Mouse (Mus musculus): ENCODE data around the gene Strap. TPM values are rescaled to one million over a fixed set of nuclear protein-coding genes. Genes with fewer than 3 reads are reported as not detected.

Gene Strap
- total RNA-seq, 2 experiments from 2014 or later = 115 to 121 TPM

DNA sequence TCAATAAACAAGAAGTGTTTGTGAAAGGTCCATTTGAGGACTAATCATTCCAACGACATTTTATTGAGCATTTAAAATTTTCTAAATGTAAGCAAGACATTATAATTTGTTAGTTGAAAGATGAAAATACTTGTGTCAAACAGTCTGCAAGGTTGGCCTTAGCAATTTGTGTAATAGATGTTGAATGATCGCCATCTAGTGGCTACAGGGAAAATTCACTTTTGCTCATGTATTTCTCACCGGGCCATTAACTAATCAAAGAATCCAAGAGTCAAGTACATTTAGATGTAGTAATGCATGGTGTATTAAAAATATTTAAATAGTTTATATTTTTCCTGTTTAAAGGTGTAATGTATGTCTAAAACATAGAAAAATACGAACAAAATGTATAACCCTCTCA lies 11.0 kb upstream of the Strap start:
- DNase-seq = peak; percentile 44

DNA sequence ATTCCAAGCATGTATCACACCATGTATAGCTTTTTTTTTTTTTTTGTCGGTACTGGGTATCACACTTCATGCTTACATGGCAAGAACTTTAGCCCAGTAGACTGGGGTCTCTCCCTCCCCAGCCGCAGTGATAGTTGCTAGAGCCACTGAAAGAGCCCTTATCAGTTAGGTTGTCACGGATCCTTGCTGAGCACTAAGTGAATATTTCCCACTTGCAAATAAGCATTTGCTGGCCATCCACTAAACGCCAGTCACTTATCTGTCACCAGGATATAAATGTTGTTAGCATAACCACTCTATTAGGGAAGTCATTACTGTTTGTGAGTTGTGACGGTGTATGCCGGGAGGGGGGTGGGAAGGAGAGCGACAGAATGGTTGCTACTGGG lies 425 bp upstream of the Strap start:
- DNase-seq = no peak

DNA sequence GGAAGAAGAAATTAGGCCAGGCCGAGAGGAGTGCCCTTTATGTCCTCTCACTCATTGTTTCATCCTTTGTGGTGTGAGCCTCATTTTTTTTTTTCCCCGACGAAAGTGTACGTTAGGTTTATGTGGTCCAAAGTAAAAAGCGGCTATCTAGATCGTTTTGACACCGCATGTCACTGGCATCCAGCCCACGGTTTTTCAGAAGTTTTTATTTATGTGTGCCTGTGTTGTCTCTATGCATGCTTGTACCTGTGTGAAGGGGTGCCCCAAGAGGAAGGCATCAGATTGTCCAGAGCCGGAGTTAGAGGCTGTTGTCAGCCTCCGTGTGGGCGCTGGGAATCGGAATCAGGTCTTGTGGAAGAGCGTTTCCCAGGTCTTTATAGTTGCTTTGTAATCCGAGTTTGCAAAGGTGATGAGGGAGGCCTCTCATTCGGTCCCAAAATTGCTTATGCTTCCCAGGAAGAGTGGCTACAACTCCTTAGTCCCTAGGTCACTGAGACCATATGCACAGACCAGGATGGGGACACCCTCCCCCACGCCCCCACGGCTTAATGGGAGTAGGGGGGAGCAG lies 877 bp downstream of the Strap start:
- DNase-seq = no peak

DNA sequence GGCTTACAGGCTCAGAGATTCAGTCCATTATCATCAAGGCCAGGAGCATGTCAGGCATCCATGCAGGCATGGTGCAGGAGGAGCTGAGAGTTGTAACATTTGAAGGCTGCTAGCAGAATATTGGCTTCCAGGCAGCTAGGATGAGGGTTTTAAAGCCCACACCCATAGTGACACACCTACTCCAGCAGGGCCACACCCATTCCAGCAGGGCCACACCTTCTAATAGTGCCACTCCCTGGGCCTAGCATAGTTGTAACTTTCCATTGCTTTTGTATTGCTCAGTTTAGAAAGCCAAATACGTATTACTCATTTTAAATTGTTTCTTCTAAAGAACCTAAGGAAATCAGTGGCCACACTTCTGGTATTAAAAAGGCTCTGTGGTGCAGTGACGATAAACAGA lies 6.1 kb downstream of the Strap start:
- DNase-seq = no peak

DNA sequence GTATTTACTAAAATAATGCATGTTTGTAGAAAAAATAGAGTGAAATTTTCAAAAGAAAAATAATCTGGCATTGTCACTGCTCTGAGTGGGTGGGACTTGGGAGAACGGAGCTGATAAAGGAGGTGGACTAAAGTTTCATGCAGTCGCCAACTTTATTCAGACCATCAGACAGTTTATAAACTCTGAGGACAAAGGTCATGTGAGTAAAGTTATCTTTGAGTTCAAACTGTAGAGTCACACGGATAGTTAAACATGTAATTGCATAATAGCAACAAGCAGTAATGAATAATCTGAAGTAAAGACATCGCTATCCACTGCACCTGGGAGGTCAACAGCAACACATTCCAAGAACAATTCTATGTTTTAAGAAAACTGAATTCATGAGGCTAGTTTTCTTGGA lies 9.8 kb downstream of the Strap start:
- no peak for DNase-seq

DNA sequence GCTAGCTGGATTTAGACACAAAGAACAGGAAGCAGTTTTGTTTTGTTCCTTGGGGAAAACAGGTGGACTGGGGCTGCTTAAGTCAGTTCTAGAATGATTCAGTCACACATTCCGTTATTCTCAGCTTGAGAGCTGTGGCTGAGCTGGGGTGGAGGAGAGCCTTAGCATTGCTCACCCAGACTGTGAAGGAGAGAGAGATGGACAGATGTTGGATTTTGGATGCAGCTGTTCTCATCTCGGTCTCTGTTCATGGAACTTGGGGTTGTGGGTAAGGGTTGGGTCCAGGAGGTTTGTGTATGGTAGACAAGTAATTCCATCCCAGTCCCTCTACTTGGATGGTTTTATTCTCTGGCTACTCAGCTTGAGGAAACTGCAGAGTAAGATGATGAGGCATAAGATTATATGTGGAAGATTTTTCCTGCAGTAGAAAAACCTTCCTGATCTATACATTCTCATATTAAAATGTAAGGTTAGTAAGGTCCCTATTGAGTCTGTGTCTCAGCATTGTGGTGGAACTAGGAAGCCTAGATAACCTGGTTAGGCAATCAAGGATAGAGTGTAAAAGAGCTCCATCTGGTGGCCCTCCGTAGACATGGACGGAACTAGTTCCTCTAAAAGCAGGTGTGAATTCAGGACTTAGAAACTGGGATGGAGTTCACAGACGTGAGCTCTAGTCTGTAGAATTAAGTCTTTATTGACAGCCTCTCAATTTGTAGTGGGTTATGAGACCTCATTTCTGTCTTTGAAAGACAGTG lies 12.5 kb downstream of the Strap start:
- no peak for DNase-seq

DNA sequence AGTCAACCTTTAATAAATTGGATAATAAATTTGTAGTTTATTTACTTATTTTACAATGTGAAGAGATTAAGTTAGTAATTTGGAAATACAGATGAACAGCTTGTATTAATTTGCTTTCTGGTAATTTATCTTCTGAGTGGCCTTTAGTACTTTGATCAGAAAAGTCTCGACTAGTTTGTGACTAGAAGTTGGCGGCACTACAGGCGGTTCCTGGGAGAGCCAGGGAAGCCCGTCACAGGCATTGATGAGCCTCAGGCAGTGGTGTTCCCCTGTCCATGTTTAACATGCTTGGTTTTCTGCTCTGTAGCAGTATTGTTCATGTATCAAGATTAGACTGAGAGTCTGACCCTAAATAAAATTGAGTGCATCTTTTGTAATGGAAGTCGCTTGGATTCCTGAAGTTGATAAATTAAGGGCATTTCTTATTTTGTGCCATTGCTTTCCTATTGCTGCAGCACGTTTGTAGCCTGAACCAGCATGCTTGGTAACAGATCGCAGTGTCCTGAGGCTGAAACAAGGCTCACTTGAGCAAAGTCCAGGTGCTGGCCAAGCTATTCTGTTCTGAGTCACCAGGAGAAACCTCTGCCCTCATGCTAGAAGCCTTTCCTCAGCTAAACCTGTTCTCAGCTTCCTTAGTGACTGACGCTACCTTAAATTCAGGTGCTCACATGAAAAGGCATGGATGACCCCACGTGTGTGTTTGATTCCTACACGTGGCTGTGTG lies 16.8 kb downstream of the Strap start:
- no peak for DNase-seq

DNA sequence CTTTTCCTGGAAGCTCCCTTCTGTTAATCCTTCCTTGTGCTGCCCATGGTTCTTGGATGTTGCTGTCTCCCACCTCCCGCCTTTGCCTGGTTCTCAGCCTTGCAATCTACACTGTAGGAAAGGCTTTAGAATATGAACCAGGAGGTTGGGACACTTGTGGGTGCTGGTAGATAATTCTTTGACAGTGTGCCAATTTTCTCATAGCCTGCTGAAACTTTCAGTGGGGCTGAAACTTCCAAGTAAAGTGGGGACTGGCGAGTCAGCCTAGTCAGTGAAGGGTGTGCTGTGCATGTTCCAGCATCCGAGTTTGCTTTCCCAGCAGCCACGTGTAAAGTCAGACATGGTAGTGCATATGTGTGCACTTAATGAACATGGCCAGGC lies 17.4 kb downstream of the Strap start:
- DNase-seq = no peak

DNA sequence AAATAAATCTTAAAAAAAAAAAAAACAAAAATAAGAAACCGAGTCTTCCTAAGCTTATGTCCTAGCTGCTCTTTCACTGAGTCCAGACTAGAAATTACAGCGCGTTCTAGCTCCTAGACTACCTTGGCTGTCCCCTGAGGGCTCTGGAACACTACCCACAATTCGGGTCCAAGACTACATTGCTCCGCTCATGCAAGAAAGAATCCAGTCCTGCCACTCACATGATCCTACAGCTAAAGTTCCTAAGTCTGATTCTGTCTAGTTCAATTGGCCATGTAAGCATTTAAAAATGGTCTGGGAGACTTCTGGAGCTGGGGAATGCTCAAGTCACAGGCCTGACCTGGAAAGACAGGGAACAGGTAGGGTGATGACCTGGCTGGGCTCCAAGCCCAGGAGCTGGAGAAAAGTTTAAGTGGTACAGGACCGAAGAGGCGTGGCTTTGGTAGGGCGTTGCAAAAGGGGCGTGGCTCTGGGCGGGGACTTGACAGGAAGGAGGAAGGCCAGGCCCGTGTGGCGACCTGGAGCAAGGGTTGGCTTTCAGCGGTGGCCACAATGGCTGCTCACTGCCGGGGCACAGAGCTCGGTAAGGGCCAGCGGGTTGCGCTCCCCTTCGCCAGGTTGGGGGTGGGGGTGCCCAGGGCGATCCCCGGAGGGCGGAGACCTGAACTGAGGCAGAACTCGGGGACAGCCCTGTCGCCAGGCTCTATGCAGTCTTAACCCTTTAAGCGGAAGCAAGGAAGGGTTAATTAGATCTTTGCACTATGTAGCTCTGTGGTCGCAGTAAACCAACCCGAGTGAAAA lies 19.4 kb downstream of the Strap start, which contains the start of gene Dera:
Gene Dera (plus strand): TSS at position 491 of the 801 bp plus-strand sequence.
- DNase-seq = peak; percentile 91

DNA sequence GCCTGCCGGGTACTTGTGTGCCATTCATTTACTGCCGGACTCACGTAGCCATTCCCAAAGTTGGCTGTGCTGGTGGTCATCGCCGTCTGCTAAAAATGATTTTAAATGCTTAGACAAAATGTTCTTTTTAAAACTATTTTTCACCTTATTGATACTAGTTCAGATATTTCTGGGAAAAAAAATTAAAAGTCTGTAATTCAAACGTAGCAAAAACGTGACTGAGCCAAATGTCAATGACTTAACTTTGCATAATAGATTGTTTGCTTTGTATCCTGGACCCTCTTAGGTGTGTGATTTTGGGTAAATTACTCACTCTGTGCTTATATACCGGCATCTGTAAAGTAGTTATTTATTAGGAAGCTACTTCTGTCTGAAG lies 20.0 kb downstream of the Strap start:
- DNase-seq = no peak

DNA sequence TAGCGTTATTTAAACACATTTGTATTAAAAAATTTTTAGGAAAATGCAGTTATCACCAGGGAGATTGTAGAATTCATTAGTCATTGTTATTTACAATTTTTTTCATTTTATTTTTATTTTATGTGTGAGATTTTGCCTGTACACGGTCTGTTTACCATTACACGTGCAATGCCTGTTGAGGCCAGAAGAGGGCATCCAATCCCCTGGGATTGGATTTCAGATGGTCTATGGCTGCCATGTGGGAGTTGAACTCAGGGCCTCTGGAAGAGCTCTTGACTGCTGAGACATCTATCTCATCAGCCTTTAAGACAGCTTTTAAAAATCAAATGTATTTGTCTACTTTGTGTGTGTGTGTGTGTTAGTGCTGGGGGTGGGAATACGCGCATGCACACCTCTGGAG lies 21.4 kb downstream of the Strap start:
- DNase-seq = peak; percentile 36

DNA sequence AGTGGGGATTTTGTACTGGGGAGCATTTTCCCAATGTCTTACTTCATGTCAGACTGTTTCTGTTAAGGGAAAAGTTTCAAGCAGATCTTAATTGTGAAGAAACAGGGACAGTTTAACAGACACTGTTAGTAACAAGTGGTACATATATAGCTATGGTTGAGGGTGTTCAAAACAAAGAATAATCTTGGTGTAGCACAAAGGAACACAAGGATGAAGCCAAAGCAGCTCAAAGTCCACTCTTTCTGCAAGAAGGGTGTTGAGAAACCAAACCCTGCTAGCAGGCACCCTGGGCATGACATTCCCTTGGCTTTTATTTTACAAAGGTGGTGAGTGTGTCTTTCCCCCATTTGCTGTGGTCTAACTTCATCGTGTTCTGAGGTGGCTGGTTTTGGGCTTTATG lies 23.0 kb downstream of the Strap start:
- DNase-seq = no peak

DNA sequence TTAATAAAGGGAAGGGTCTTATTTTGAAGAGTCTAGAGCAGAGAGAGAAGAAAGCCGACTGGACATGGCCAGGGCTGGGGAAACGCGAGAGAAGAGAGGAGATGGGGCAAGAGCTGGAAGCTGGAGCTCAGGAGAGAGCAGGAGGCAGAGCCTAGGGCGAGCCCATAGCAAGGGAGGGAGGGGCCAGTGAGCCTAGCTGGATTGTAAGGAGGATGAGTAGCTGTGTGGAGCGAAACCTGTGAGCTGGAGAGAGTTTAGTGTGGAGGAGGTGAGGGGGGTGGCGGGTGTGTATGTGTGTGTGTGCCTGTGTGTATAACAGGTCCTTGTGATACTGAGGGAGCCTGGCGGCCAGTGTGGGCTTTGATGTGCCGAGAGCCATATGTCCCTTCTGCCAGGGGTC lies 24.8 kb downstream of the Strap start:
- no peak for DNase-seq

DNA sequence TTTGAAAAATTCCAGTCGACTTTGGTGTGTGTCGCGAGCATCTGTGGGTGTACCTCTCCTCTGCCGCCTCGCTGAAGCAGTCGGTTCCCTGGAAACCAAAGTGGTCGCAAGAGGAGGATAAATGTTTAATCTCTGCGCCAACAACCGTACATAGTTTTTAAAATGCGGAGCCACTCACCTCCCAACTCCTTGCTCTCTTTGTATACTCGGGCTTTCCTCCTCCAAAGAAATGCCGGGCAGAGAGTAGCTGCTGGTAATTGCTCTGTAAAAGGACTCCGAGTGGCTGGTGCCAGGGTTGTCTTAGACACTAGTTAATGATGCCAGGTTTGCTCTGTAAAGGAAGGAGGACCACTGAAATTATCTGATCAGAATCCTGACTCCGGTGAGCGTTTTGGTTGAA lies 26.1 kb downstream of the Strap start:
- no peak for DNase-seq

DNA sequence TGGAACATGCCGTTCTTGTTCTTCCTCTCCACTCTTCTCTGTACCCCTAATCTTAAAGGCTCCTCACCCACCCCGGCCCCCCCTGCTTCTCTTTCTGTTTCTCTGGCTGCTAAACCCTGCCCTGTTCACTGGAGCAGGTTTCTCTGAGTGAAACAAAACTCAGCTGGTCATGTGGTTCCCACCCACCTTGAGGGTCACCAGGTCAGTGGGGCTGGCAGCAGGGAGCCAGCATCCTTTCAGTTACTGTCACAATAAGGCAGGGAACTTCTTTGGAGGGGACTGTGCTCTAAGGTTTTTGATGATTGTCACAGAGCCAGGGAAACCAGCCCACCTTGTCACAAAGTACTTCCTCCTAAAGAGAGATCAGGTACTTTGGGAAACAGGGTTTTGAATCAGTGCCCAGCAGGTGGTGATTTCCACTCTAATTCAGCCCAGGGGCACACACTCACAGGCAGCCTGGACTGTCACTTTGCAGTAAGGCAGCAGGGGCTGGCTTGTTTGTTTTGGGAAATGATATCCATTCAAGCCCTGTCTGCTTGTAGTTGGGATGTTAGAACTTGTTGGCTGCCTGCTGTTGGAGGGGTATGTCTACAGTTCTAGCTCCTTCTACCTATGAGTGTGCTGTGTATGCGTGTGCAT lies 29.8 kb downstream of the Strap start:
- no peak for DNase-seq

DNA sequence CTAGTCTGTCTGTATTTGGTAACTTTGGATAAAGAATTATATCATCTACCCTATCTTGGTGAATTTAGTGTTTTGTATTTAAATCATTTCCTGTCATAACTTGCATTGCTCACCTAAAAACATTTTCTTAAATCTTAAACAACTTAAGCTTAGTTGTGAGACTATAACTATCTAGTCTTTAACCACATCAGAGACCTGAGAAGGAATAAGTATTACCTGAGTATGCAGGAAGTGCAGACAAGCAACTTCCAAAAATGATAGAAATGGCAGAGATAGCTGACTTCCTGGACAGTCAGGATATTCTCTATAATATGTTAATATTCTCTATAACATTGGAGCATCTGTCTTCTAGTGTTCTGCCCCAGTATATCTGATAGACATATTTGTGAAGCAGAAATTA lies 31.3 kb downstream of the Strap start:
- no peak for DNase-seq

DNA sequence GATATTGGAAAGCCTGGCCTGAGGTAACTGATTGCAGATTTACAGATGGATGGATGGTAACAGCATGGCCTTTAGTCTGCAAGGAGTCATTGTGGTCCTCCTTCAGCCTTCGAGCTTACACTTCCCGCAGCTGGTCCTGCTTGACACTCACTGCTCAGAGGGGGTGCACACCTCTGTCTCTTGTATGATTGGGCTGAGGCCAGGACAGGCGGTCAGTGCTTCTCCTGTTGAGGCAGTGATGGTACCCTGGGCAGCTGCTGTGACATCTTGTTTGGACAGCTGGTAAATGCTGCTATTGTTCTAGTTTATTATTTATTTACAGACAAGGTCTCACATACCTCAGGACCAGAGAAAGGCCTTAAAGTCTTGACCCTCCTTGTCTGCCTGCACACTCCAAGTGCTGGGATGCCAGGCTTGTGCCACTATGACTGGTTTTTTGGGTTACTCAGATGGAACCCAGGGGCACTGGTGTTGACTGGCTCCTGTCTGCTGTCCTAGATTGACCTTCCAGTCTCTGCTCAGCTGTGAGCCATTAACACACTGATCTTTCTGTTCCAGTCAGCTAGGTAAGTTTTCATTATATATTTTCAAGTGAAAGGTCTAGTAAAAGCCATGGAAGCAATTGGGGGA lies 36.9 kb downstream of the Strap start:
- peak; percentile 2 for DNase-seq

DNA sequence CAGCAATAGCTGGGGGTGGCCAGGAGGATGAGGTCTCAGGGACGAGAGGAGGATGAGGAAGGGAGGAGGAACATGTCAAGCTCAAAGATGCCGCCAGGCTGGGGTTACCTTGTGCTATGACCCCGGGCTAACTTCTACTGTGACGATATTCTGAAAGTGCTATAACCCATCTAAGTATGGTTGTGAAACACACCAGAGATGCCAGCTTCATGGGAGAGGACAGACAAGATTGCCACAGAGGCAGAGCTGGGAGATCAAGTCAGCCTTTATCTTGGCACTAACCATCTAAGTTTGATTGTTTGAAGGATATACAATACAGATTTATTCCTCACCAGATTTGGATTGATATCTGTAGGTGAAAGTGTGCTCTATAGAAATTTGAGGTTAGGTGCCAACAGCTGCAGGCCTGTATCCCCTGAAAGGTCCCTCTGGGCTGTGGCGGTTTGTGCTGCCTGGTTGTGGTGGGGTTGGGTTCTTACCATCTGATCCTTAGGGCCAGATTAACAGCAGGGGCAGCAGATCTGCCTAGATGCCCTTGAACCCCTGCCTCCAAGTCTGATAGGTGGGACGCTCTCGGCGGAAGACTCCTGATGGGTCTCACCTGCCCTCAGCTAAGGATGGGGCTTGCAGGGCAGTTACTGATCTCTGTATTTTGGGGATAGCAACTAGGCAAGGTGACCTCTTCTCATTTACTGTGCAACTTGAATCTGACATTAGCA lies 38.2 kb downstream of the Strap start:
- DNase-seq = peak; percentile 1

DNA sequence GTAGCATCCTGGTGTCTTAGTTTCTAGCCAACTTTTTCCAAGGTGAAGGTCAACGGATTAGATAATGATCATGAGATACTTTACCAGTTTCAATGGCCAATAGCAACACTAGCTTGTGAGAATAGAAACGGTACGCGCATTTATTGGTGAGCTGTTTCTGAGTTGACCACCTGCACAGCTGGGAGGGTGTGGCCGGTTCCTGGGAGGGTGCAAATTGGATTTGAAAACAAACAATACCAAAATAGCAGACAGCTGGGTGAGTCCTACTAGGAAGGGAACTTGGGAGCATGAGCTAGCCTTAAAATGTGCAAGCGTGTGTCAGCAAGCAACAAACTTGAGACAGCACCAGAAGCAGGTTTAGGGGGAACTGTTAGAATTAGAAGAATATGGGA lies 38.8 kb downstream of the Strap start:
- peak; percentile 1 for DNase-seq

DNA sequence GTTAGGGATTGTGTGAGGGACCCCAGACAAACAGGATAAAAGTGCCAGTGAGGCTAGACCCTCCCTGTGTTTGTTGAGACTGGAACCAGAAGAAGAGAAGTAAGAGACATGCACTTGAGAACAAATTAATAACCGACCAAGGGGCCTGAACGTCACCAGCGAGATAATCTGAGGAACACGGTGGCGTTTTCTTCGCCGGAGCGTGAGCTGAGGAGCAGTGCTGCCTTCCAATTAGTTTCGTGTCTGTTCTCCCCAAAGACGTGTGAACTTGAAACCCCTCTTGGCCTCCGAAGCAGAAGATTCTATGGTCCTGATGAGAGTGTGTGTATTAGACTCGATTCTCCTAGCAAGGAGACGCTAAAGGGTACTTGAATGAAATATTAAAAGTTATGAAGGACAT lies 39.3 kb downstream of the Strap start:
- DNase-seq = peak; percentile 2

DNA sequence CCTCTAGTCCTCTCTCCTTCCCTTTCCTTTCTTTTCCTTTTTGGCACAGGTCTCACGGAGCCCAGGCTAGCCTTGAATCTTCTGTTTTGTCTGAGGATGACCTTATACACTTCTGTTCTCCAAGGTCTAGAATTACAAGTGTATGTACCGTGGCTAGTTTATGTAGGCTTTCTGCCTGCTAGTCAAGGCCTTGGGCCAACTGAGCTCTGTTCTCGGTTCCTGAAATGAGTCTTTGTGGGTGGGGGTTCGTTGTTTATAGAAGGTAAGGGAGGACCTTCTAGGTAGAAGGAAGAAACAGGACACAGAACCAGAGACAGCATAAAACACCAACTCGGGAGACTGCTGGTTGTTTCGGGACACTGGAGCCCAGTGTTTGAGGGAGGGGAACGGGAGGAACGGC lies 40.3 kb downstream of the Strap start:
- no peak for DNase-seq
